Mouse (Mus musculus): ENCODE results near the gene Fam72a. TPM values are rescaled to one million over a fixed set of nuclear protein-coding genes. Genes with fewer than 3 reads are reported as not detected.
"Not testable (repeated sequence)": the region's sequence is repeated elsewhere in the genome, so short reads cannot be mapped to it uniquely, and the experiment has no call there.

Fam72a gene
- polyA plus RNA-seq, 1 experiment from 2014 or later: 3.8 TPM

- Histone ChIP-seq H3K27me3 (no peaks in the 10 kb centered on the region), H3K4me3 (replicated peaks) (no peak overlapping the region), H3K4me2 (no peak overlapping the region), H3K4me1 (replicated peaks) (peaks cover 9% of the 10 kb centered on the region), H3K9ac (replicated peaks) (no peak overlapping the region), H3K36me3 (no peaks in the 10 kb centered on the region), H3K27ac (no peak overlapping the region), H3K9me3 (no peaks in the 10 kb centered on the region)
- no peak for ATAC-seq (ENCODE audit: insufficient number of reproducible peaks, insufficient read depth, low FRiP score, low TSS enrichment, low read depth)
These were observed 25.7 kb downstream of the Fam72a start for GRCm38 (mm10) chr1:131553428-131553827.

- 25% methylated on average over 13 of the region's 13 CpGs for WGBS
- Histone ChIP-seq H3K9ac (replicated peaks) (0 out of 2 replicates have a peak overlapping the region, but pooled peaks have one; percentile 27), H3K9me3 (no peaks in the 10 kb centered on the region), H3K36me3 (no peaks in the 10 kb centered on the region), H3K27ac (0 out of 2 replicates have a peak overlapping the region, but pooled peaks have one; percentile 41), H3K4me2 (peak overlapping the region; percentile 46), H3K4me3 (replicated peaks) (no peak overlapping the region), H3K27me3 (no peaks in the 10 kb centered on the region), H3K4me1 (replicated peaks) (peaks cover 4% of the 10 kb centered on the region)
- peak; percentile 89 for ATAC-seq (ENCODE audit: insufficient number of reproducible peaks, insufficient read depth, low FRiP score, low TSS enrichment, low read depth)
These were observed 27.5 kb downstream of the Fam72a start for GRCm38 (mm10) chr1:131555042-131555812.

GRCm38 (mm10) chr1:131560500-131560899 is 32.8 kb downstream of the Fam72a start:
- Histone ChIP-seq H3K4me3 (replicated peaks) (no peak overlapping the region), H3K27ac (no peak overlapping the region), H3K9me3 (no peaks in the 10 kb centered on the region), H3K4me2 (no peak overlapping the region), H3K4me1 (replicated peaks) (no peaks in the 10 kb centered on the region), H3K27me3 (no peaks in the 10 kb centered on the region), H3K36me3 (no peaks in the 10 kb centered on the region), H3K9ac (replicated peaks) (no peak overlapping the region)
- ATAC-seq (ENCODE audit: insufficient number of reproducible peaks, insufficient read depth, low FRiP score, low TSS enrichment, low read depth): no peak

GRCm38 (mm10) chr1:131562081-131562480 is 34.4 kb downstream of the Fam72a start:
- Histone ChIP-seq H3K27ac (no peak overlapping the region), H3K27me3 (no peaks in the 10 kb centered on the region), H3K4me3 (replicated peaks) (no peak overlapping the region), H3K4me2 (no peak overlapping the region), H3K9ac (replicated peaks) (no peak overlapping the region), H3K36me3 (no peaks in the 10 kb centered on the region), H3K4me1 (replicated peaks) (no peaks in the 10 kb centered on the region), H3K9me3 (no peaks in the 10 kb centered on the region)
- 89% methylated on average over 2 of the region's 2 CpGs for WGBS
- no peak for ATAC-seq (ENCODE audit: insufficient number of reproducible peaks, insufficient read depth, low FRiP score, low TSS enrichment, low read depth)

- H3K36me3 ChIP-seq; H3K4me2 ChIP-seq; H3K9ac ChIP-seq (replicated peaks); H3K4me3 ChIP-seq (replicated peaks); H3K27ac ChIP-seq; H3K4me1 ChIP-seq (replicated peaks); ATAC-seq (ENCODE audit: insufficient number of reproducible peaks, insufficient read depth, low FRiP score, low TSS enrichment, low read depth); H3K27me3 ChIP-seq; H3K9me3 ChIP-seq: not testable (repeated sequence)
- 48% methylated on average over 11 of the region's 11 CpGs for WGBS
These were observed 38.4 kb downstream of the Fam72a start for GRCm38 (mm10) chr1:131566056-131566455.

GRCm38 (mm10) chr1:131569721-131570120 is 42.0 kb downstream of the Fam72a start:
- Histone ChIP-seq H3K4me3 (replicated peaks) (no peak overlapping the region), H3K27ac (no peak overlapping the region), H3K9ac (replicated peaks) (no peak overlapping the region), H3K27me3 (no peaks in the 10 kb centered on the region), H3K36me3 (no peaks in the 10 kb centered on the region), H3K4me2 (no peak overlapping the region), H3K4me1 (replicated peaks) (no peaks in the 10 kb centered on the region), H3K9me3 (no peaks in the 10 kb centered on the region)
- WGBS: 85% methylated on average over 6 of the region's 6 CpGs
- no peak for ATAC-seq (ENCODE audit: insufficient number of reproducible peaks, insufficient read depth, low FRiP score, low TSS enrichment, low read depth)

- H3K4me1 ChIP-seq (replicated peaks): no peaks in the 10 kb centered on the region
- no peak overlapping the region for H3K4me3 ChIP-seq (replicated peaks)
- no peak for ATAC-seq (ENCODE audit: insufficient number of reproducible peaks, insufficient read depth, low FRiP score, low TSS enrichment, low read depth)
- no peak overlapping the region for H3K27ac ChIP-seq
- H3K36me3 ChIP-seq: no peaks in the 10 kb centered on the region
- no peak overlapping the region for H3K9ac ChIP-seq (replicated peaks)
- 92% methylated on average over 4 of the region's 4 CpGs for WGBS
- no peaks in the 10 kb centered on the region for H3K9me3 ChIP-seq
- no peaks in the 10 kb centered on the region for H3K27me3 ChIP-seq
- H3K4me2 ChIP-seq: no peak overlapping the region
These were observed 42.7 kb downstream of the Fam72a start for GRCm38 (mm10) chr1:131570391-131570790.

GRCm38 (mm10) chr1:131573721-131574120 is 46.0 kb downstream of the Fam72a start:
- H3K36me3 ChIP-seq: no peaks in the 10 kb centered on the region
- no peak overlapping the region for H3K27ac ChIP-seq
- H3K9ac ChIP-seq (replicated peaks): no peak overlapping the region
- no peaks in the 10 kb centered on the region for H3K4me1 ChIP-seq (replicated peaks)
- no peak overlapping the region for H3K4me3 ChIP-seq (replicated peaks)
- WGBS: 91% methylated on average over 14 of the region's 14 CpGs
- no peaks in the 10 kb centered on the region for H3K27me3 ChIP-seq
- H3K4me2 ChIP-seq: no peak overlapping the region
- no peaks in the 10 kb centered on the region for H3K9me3 ChIP-seq
- no peak for ATAC-seq (ENCODE audit: insufficient number of reproducible peaks, insufficient read depth, low FRiP score, low TSS enrichment, low read depth)

GRCm38 (mm10) chr1:131578943-131579680 is 51.4 kb downstream of the Fam72a start:
- no peak overlapping the region for H3K4me2 ChIP-seq
- H3K27me3 ChIP-seq: no peaks in the 10 kb centered on the region
- no peak overlapping the region for H3K9ac ChIP-seq (replicated peaks)
- H3K9me3 ChIP-seq: no peaks in the 10 kb centered on the region
- no peak overlapping the region for H3K4me3 ChIP-seq (replicated peaks)
- H3K36me3 ChIP-seq: no peaks in the 10 kb centered on the region
- no peak overlapping the region for H3K27ac ChIP-seq
- H3K4me1 ChIP-seq (replicated peaks): peaks cover 22% of the 10 kb centered on the region; the same call in 1 of the 2 replicates
- WGBS: 63% methylated on average over 17 of the region's 17 CpGs
- peak; percentile 87 for ATAC-seq (ENCODE audit: insufficient number of reproducible peaks, insufficient read depth, low FRiP score, low TSS enrichment, low read depth)

- H3K27me3 ChIP-seq: no peaks in the 10 kb centered on the region
- peaks cover 22% of the 10 kb centered on the region; the same call in 1 of the 2 replicates for H3K4me1 ChIP-seq (replicated peaks)
- 47% methylated on average over 4 of the region's 4 CpGs for WGBS
- no peak for ATAC-seq (ENCODE audit: insufficient number of reproducible peaks, insufficient read depth, low FRiP score, low TSS enrichment, low read depth)
- no peaks in the 10 kb centered on the region for H3K36me3 ChIP-seq
- no peaks in the 10 kb centered on the region for H3K9me3 ChIP-seq
- no peak overlapping the region for H3K9ac ChIP-seq (replicated peaks)
- H3K27ac ChIP-seq: no peak overlapping the region
- no peak overlapping the region for H3K4me2 ChIP-seq
- H3K4me3 ChIP-seq (replicated peaks): no peak overlapping the region
These were observed 52.7 kb downstream of the Fam72a start for GRCm38 (mm10) chr1:131580389-131580788.

GRCm38 (mm10) chr1:131583598-131583997 is 55.9 kb downstream of the Fam72a start:
- ATAC-seq (ENCODE audit: insufficient number of reproducible peaks, insufficient read depth, low FRiP score, low TSS enrichment, low read depth): no peak
- H3K4me2 ChIP-seq: no peak overlapping the region
- H3K36me3 ChIP-seq: no peaks in the 10 kb centered on the region
- no peaks in the 10 kb centered on the region for H3K27me3 ChIP-seq
- no peak overlapping the region for H3K9ac ChIP-seq (replicated peaks)
- no peak overlapping the region for H3K27ac ChIP-seq
- H3K4me1 ChIP-seq (replicated peaks): peaks cover 22% of the 10 kb centered on the region; the same call in 1 of the 2 replicates
- H3K9me3 ChIP-seq: no peaks in the 10 kb centered on the region
- 92% methylated on average over 3 of the region's 3 CpGs for WGBS
- H3K4me3 ChIP-seq (replicated peaks): no peak overlapping the region
